Mouse (Mus musculus): ENCODE measurements around the gene Actr8. TPM values are rescaled to one million over a fixed set of nuclear protein-coding genes. Genes with fewer than 3 reads are reported as not detected.

Gene Actr8
- polyA plus RNA-seq, 1 experiment from 2014 or later: 91.1 TPM

- H3K4me1 ChIP-seq (replicated peaks): no peaks in the 10 kb centered on the region
- no peak overlapping the region for H3K4me3 ChIP-seq
- H3K9me3 ChIP-seq: no peaks in the 10 kb centered on the region
- 89% methylated on average over 4 of the region's 4 CpGs for WGBS
- no peak overlapping the region for H3K27ac ChIP-seq (replicated peaks)
- H3K27me3 ChIP-seq: no peaks in the 10 kb centered on the region
- ATAC-seq (ENCODE audit: low read depth): no peak
- no peak overlapping the region for H3K4me2 ChIP-seq
- H3K9ac ChIP-seq: no peak overlapping the region
- H3K36me3 ChIP-seq: peaks cover 17% of the 10 kb centered on the region
Measured at GRCm38 (mm10) chr14:30046976-30047375, 68.8 kb downstream of the Actr8 start.

- WGBS: 91% methylated on average over 3 of the region's 3 CpGs
- Histone ChIP-seq H3K9ac (no peak overlapping the region), H3K9me3 (no peaks in the 10 kb centered on the region), H3K36me3 (peaks cover 8% of the 10 kb centered on the region; the same call in 1 of the 2 replicates), H3K4me3 (no peak overlapping the region), H3K27me3 (no peaks in the 10 kb centered on the region), H3K4me1 (replicated peaks) (no peaks in the 10 kb centered on the region), H3K27ac (replicated peaks) (no peak overlapping the region), H3K4me2 (no peak overlapping the region)
- no peak for ATAC-seq (ENCODE audit: low read depth)
Measured at GRCm38 (mm10) chr14:30048049-30048448, 69.9 kb downstream of the Actr8 start.

GRCm38 (mm10) chr14:30050280-30050679 is 72.1 kb downstream of the Actr8 start:
- no peak for ATAC-seq (ENCODE audit: low read depth)
- Histone ChIP-seq H3K36me3 (peaks cover 8% of the 10 kb centered on the region; the same call in 1 of the 2 replicates), H3K27me3 (no peaks in the 10 kb centered on the region), H3K4me1 (replicated peaks) (no peaks in the 10 kb centered on the region), H3K9me3 (no peaks in the 10 kb centered on the region), H3K9ac (no peak overlapping the region), H3K4me2 (no peak overlapping the region), H3K27ac (replicated peaks) (no peak overlapping the region), H3K4me3 (no peak overlapping the region)
- 89% methylated on average over 8 of the region's 8 CpGs for WGBS

- no peak overlapping the region for H3K9ac ChIP-seq
- no peaks in the 10 kb centered on the region for H3K9me3 ChIP-seq
- H3K27ac ChIP-seq (replicated peaks): no peak overlapping the region
- H3K27me3 ChIP-seq: no peaks in the 10 kb centered on the region
- H3K4me3 ChIP-seq: no peak overlapping the region
- H3K4me1 ChIP-seq (replicated peaks): peaks cover 11% of the 10 kb centered on the region
- no peak overlapping the region for H3K4me2 ChIP-seq
- 0 out of 2 replicates have a peak, but pooled peaks cover 3% of the 10 kb centered on the region for H3K36me3 ChIP-seq
- 83% methylated on average over 7 of the region's 7 CpGs for WGBS
- ATAC-seq (ENCODE audit: low read depth): no peak
Measured at GRCm38 (mm10) chr14:30054922-30055321, 76.8 kb downstream of the Actr8 start.

Small RNA genes within 50 kb of the gene (microRNA-seq; reads per million reads assigned to microRNA genes)
- 0.74 reads per million for gene Mir6947

Other genes starting within 250 kb of the Actr8 start
- gene Selenok, start 10.0 kb upstream of the Actr8 start, polyA plus RNA-seq (2015; fragmentation: Nextera tagmentation; extraction: Ambion mirVana): 487 and 510 TPM in 2 replicates
- 0.74 and 1.2 TPM in 2 replicates for gene Il17rb, start 30.6 kb downstream of the Actr8 start, polyA plus RNA-seq (2015; fragmentation: Nextera tagmentation; extraction: Ambion mirVana)
- gene Chdh, start 30.7 kb downstream of the Actr8 start, polyA plus RNA-seq (2015; fragmentation: Nextera tagmentation; extraction: Ambion mirVana): 0.19 and 0.42 TPM in 2 replicates

Data from neural tube, embryonic 13.5 days (tissue).